Mouse (Mus musculus) frontal cortex, postnatal 36 days (tissue): ENCODE data around the gene Itsn1.
A peak's percentile ranks its signal among the peaks of the same experiment; 100 is the strongest.

Source experiments
- DNase-seq, 2 experiments: peaks; one replicate each; pipeline ENCODE4 v3.0.0; 2022; ENCODE audit warnings: low spot score in 2 of 2

The Itsn1 gene

GRCm38 (mm10) chr16:91768586-91768985 lies 39.5 kb downstream of the Itsn1 start:
- no peak for DNase-seq

- DNase-seq: no peak
Measured at GRCm38 (mm10) chr16:91769911-91770310, 40.8 kb downstream of the Itsn1 start.

- DNase-seq: no peak
Measured at GRCm38 (mm10) chr16:91770662-91771061, 41.6 kb downstream of the Itsn1 start.

- DNase-seq: no peak
Measured at GRCm38 (mm10) chr16:91771334-91771733, 42.3 kb downstream of the Itsn1 start.

GRCm38 (mm10) chr16:91772586-91772985 lies 43.5 kb downstream of the Itsn1 start:
- no peak for DNase-seq

GRCm38 (mm10) chr16:91779576-91779975 lies 50.5 kb downstream of the Itsn1 start:
- DNase-seq: no peak

GRCm38 (mm10) chr16:91780151-91780550 lies 51.1 kb downstream of the Itsn1 start:
- DNase-seq: no peak

- DNase-seq: no peak
Measured at GRCm38 (mm10) chr16:91780826-91781225, 51.7 kb downstream of the Itsn1 start.

- DNase-seq: no peak
Measured at GRCm38 (mm10) chr16:91783191-91783590, 54.1 kb downstream of the Itsn1 start.

- no peak for DNase-seq
Measured at GRCm38 (mm10) chr16:91784298-91784697, 55.2 kb downstream of the Itsn1 start.

- peak in 1 of 2 experiments; percentile 21 for DNase-seq
Measured at GRCm38 (mm10) chr16:91786425-91786824, 57.3 kb downstream of the Itsn1 start.

GRCm38 (mm10) chr16:91789728-91790127 lies 60.6 kb downstream of the Itsn1 start:
- no peak for DNase-seq

GRCm38 (mm10) chr16:91792477-91793196 lies 63.6 kb downstream of the Itsn1 start:
- DNase-seq: no peak

- no peak for DNase-seq
Measured at GRCm38 (mm10) chr16:91793507-91794278, 64.6 kb downstream of the Itsn1 start.

- no peak for DNase-seq
Measured at GRCm38 (mm10) chr16:91794306-91794705, 65.2 kb downstream of the Itsn1 start.

- no peak for DNase-seq
Measured at GRCm38 (mm10) chr16:91795044-91795443, 66.0 kb downstream of the Itsn1 start.

GRCm38 (mm10) chr16:91795606-91796005 lies 66.5 kb downstream of the Itsn1 start:
- DNase-seq: no peak

GRCm38 (mm10) chr16:91801426-91801825 lies 72.3 kb downstream of the Itsn1 start:
- no peak for DNase-seq

GRCm38 (mm10) chr16:91802461-91803062 lies 73.5 kb downstream of the Itsn1 start:
- DNase-seq: no peak

GRCm38 (mm10) chr16:91804418-91804817 lies 75.3 kb downstream of the Itsn1 start:
- DNase-seq: no peak

- DNase-seq: no peak
Measured at GRCm38 (mm10) chr16:91804831-91805230, 75.8 kb downstream of the Itsn1 start.

- no peak for DNase-seq
Measured at GRCm38 (mm10) chr16:91810235-91810634, 81.2 kb downstream of the Itsn1 start.

- no peak for DNase-seq
Measured at GRCm38 (mm10) chr16:91811339-91811738, 82.3 kb downstream of the Itsn1 start.
